ENCODE assay signal across 19 mouse cellular contexts in genomic region chr5:104333643-104334042, GRCm38 (mm10). TPM values are rescaled to one million over a fixed set of nuclear protein-coding genes. Genes with fewer than 3 reads are reported as not detected.
DNase-seq lines count a peak whose midpoint lies in the region; ATAC-seq lines count a peak whose summit lies in the region.
"Had no signal": no experiment of that assay in that cellular context is flagged by ENCODE, and none has a peak within 500 bp of the region (broad histone marks: within the 10 kb centered on the region; RNA-seq: fewer than 3 reads in every experiment).

No protein-coding gene starts in this region.

- WGBS in forebrain, embryonic 13.5 days: 80% methylated on average over 6 of the region's 6 CpGs
- WGBS in forebrain, embryonic 12.5 days: 80% methylated on average over 6 of the region's 6 CpGs
- 75% methylated on average over 6 of the region's 6 CpGs for WGBS in kidney, embryonic 16.5 days
- 79% methylated on average over 6 of the region's 6 CpGs for WGBS in neural tube, embryonic 12.5 days
- 74% methylated on average over 6 of the region's 6 CpGs for WGBS in neural tube, embryonic 15.5 days

- no peak overlapping the region for H3K27ac ChIP-seq in forebrain, embryonic 13.5 days
- H3K27ac ChIP-seq in forebrain, embryonic 12.5 days: no peak overlapping the region
- no peak overlapping the region for H3K27ac ChIP-seq in kidney, embryonic 16.5 days (ENCODE audit: low read length)
- H3K27ac ChIP-seq in neural tube, embryonic 12.5 days: no peak overlapping the region
- H3K27ac ChIP-seq in neural tube, embryonic 15.5 days (replicated peaks): no peak overlapping the region
- H3K27ac ChIP-seq: embryonic facial prominence, embryonic 13.5 days; heart, embryonic 13.5 days had no signal

- H3K36me3 ChIP-seq in forebrain, embryonic 13.5 days (ENCODE audit: poor library complexity, severe bottlenecking): no peaks in the 10 kb centered on the region
- no peaks in the 10 kb centered on the region for H3K36me3 ChIP-seq in forebrain, embryonic 12.5 days (replicated peaks)
- H3K36me3 ChIP-seq in kidney, embryonic 16.5 days (ENCODE audit: insufficient read depth, low read length): no peaks in the 10 kb centered on the region
- H3K36me3 ChIP-seq in neural tube, embryonic 12.5 days: no peaks in the 10 kb centered on the region
- no peaks in the 10 kb centered on the region for H3K36me3 ChIP-seq in neural tube, embryonic 15.5 days
- H3K36me3 ChIP-seq: embryonic facial prominence, embryonic 13.5 days; heart, embryonic 13.5 days had no signal

- no peak overlapping the region for H3K4me2 ChIP-seq in forebrain, embryonic 13.5 days
- no peak overlapping the region for H3K4me2 ChIP-seq in forebrain, embryonic 12.5 days
- no peak overlapping the region for H3K4me2 ChIP-seq in kidney, embryonic 16.5 days (replicated peaks; ENCODE audit: low read depth, low read length)
- no peak overlapping the region for H3K4me2 ChIP-seq in neural tube, embryonic 12.5 days (replicated peaks)
- no peak overlapping the region for H3K4me2 ChIP-seq in neural tube, embryonic 15.5 days
- H3K4me2 ChIP-seq: embryonic facial prominence, embryonic 13.5 days had no signal

- H3K9ac ChIP-seq in forebrain, embryonic 13.5 days: no peak overlapping the region
- H3K9ac ChIP-seq in forebrain, embryonic 12.5 days: no peak overlapping the region
- no peak overlapping the region for H3K9ac ChIP-seq in kidney, embryonic 16.5 days (replicated peaks; ENCODE audit: low read length)
- H3K9ac ChIP-seq in neural tube, embryonic 12.5 days: no peak overlapping the region
- H3K9ac ChIP-seq in neural tube, embryonic 15.5 days (replicated peaks): no peak overlapping the region
- H3K9ac ChIP-seq: embryonic facial prominence, embryonic 13.5 days; heart, embryonic 13.5 days had no signal

- H3K4me1 ChIP-seq in forebrain, embryonic 13.5 days: no peaks in the 10 kb centered on the region
- no peaks in the 10 kb centered on the region for H3K4me1 ChIP-seq in forebrain, embryonic 12.5 days
- H3K4me1 ChIP-seq in kidney, embryonic 16.5 days (ENCODE audit: insufficient read depth, low read length): 0 out of 2 replicates have a peak, but pooled peaks cover 3% of the 10 kb centered on the region
- no peaks in the 10 kb centered on the region for H3K4me1 ChIP-seq in neural tube, embryonic 12.5 days
- H3K4me1 ChIP-seq in neural tube, embryonic 15.5 days: peaks cover 4% of the 10 kb centered on the region; the same call in 1 of the 2 replicates

- ATAC-seq in forebrain, embryonic 13.5 days: peak; percentile 13; the same call in 1 of the 2 replicates
- no peak for ATAC-seq in forebrain, embryonic 12.5 days (ENCODE audit: low FRiP score)
- ATAC-seq in kidney, embryonic 16.5 days (ENCODE audit: low FRiP score, low TSS enrichment): 0 out of 2 replicates have a peak, but pooled peaks have one; percentile 23
- ATAC-seq in neural tube, embryonic 12.5 days (ENCODE audit: low FRiP score, low read depth): 0 out of 2 replicates have a peak, but pooled peaks have one; percentile 7
- ATAC-seq in neural tube, embryonic 15.5 days (ENCODE audit: low FRiP score): no peak
- ATAC-seq in CD4-positive, CD25-positive, alpha-beta regulatory T cell, adult 4 months: no peak

- no peaks in the 10 kb centered on the region for H3K27me3 ChIP-seq in forebrain, embryonic 13.5 days
- H3K27me3 ChIP-seq in forebrain, embryonic 12.5 days: peaks cover 8% of the 10 kb centered on the region
- no peaks in the 10 kb centered on the region; the same call in 1 of the 2 replicates for H3K27me3 ChIP-seq in kidney, embryonic 16.5 days (ENCODE audit: insufficient read depth, low read length)
- H3K27me3 ChIP-seq in neural tube, embryonic 12.5 days (replicated peaks): 0 out of 2 replicates have a peak, but pooled peaks cover 6% of the 10 kb centered on the region
- no peaks in the 10 kb centered on the region for H3K27me3 ChIP-seq in neural tube, embryonic 15.5 days (replicated peaks)

- H3K4me3 ChIP-seq in forebrain, embryonic 13.5 days: no peak overlapping the region
- H3K4me3 ChIP-seq in forebrain, embryonic 12.5 days (replicated peaks): no peak overlapping the region
- H3K4me3 ChIP-seq in kidney, embryonic 16.5 days (ENCODE audit: low read length): no peak overlapping the region
- no peak overlapping the region for H3K4me3 ChIP-seq in neural tube, embryonic 12.5 days
- no peak overlapping the region for H3K4me3 ChIP-seq in neural tube, embryonic 15.5 days (replicated peaks)
- H3K4me3 ChIP-seq: embryonic facial prominence, embryonic 13.5 days; heart, embryonic 13.5 days; myocyte had no signal

- DNase-seq in kidney, postnatal 14 days: no peak
- DNase-seq in layer of hippocampus, adult 8-10 months (ENCODE audit: low spot score in 2 of 2): no peak

- H3K9me3 ChIP-seq in forebrain, embryonic 13.5 days (replicated peaks): no peaks in the 10 kb centered on the region
- no peaks in the 10 kb centered on the region for H3K9me3 ChIP-seq in forebrain, embryonic 12.5 days
- no peaks in the 10 kb centered on the region for H3K9me3 ChIP-seq in kidney, embryonic 16.5 days (ENCODE audit: low read length)
- no peaks in the 10 kb centered on the region for H3K9me3 ChIP-seq in neural tube, embryonic 12.5 days
- no peaks in the 10 kb centered on the region for H3K9me3 ChIP-seq in neural tube, embryonic 15.5 days (replicated peaks)
- H3K9me3 ChIP-seq: embryonic facial prominence, embryonic 13.5 days; heart, embryonic 13.5 days had no signal

RNA-seq across cellular contexts. Expression of gene Mepe, which starts 8.5 kb away (rescaled TPM):
- polyA plus RNA-seq in forebrain, embryonic 13.5 days (2015; fragmentation: Nextera tagmentation; extraction: Ambion mirVana): not detected in 2 replicates
- not detected in 2 replicates for polyA plus RNA-seq in forebrain, embryonic 12.5 days (2016; fragmentation: Nextera tagmentation; extraction: Ambion mirVana)
- polyA plus RNA-seq in kidney, embryonic 16.5 days (2015; fragmentation: Nextera tagmentation; extraction: Ambion mirVana): not detected in 2 replicates
- not detected in 2 replicates for polyA plus RNA-seq in neural tube, embryonic 12.5 days (2016; fragmentation: Nextera tagmentation; extraction: Ambion mirVana)
- polyA plus RNA-seq in neural tube, embryonic 15.5 days (2015; fragmentation: Nextera tagmentation; extraction: Ambion mirVana): not detected in 2 replicates
- total RNA-seq in layer of hippocampus, adult 8-10 months (2022): not detected
- not detected for polyA plus RNA-seq in CD4-positive, CD25-positive, alpha-beta regulatory T cell, adult 4 months (2017; shearing (Covaris generic))
- total RNA-seq: adrenal gland, postnatal 14 days; heart, postnatal 36 days; layer of hippocampus, postnatal 14 days; left cerebral cortex, postnatal 14 days; megakaryocyte, adult 5-6 weeks had no signal
- polyA plus RNA-seq: embryonic facial prominence, embryonic 13.5 days; gonadal fat pad, adult 2 months; heart, embryonic 13.5 days; intestine, postnatal 0 days; myocyte; urinary bladder, adult 2 months had no signal

RNA-seq across cellular contexts. Expression of gene Ibsp, which starts 34.7 kb away (rescaled TPM):
- 0.28 TPM in 2 replicates for polyA plus RNA-seq in forebrain, embryonic 13.5 days (2015; fragmentation: Nextera tagmentation; extraction: Ambion mirVana)
- 0.13 TPM in 1 of 2 replicates, not detected in the other for polyA plus RNA-seq in forebrain, embryonic 12.5 days (2016; fragmentation: Nextera tagmentation; extraction: Ambion mirVana)
- 0.32 and 1.1 TPM in 2 replicates for polyA plus RNA-seq in kidney, embryonic 16.5 days (2015; fragmentation: Nextera tagmentation; extraction: Ambion mirVana)
- polyA plus RNA-seq in neural tube, embryonic 12.5 days (2016; fragmentation: Nextera tagmentation; extraction: Ambion mirVana): not detected in 2 replicates
- polyA plus RNA-seq in neural tube, embryonic 15.5 days (2015; fragmentation: Nextera tagmentation; extraction: Ambion mirVana): 13.7 and 24.2 TPM in 2 replicates
- under 1 TPM in 2 of 4 experiments, not detected in 2; 0.14 to 0.25 TPM for total RNA-seq in layer of hippocampus, adult 8-10 months (2022)
- not detected for polyA plus RNA-seq in CD4-positive, CD25-positive, alpha-beta regulatory T cell, adult 4 months (2017; shearing (Covaris generic))
- total RNA-seq: adrenal gland, postnatal 14 days; heart, postnatal 36 days had no signal
- polyA plus RNA-seq: gonadal fat pad, adult 2 months; intestine, postnatal 0 days had no signal

Comparison
In these comparisons a context has a peak if more than half of its experiments do, and no peak if none do; other contexts are left out.
1. ATAC-seq: peak in forebrain, embryonic 13.5 days (single experiment), kidney, embryonic 16.5 days (single experiment) and neural tube, embryonic 12.5 days (single experiment); none in forebrain, embryonic 12.5 days (single experiment), neural tube, embryonic 15.5 days (single experiment) and CD4-positive, CD25-positive, alpha-beta regulatory T cell, adult 4 months (single experiment).